9 mouse cellular contexts compared by ENCODE assay signal in the genomic region with DNA sequence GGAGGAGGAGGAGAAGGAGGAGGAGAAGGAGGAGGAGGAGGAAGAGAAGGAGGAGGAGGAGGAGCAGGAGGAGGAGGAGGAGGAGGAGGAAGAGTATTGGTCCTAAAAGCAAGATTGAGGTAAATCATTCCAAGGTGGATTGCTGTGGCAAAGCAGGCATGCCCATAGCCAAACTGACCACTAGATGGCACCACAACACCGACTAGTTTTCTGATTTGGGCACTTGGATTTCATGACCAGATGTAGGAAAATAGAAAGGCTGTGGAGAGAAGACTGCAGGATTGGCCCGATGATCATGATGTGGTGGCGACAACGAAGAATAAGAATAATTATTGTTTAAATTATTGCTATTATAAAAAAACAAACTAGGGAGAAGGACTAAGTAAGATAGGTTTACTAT.
DNase-seq lines count a peak whose midpoint lies in the region; ATAC-seq and TF ChIP-seq lines count a peak whose summit lies in the region.
"Had no signal": no experiment of that assay in that cellular context is flagged by ENCODE, and none has a peak within 500 bp of the region (broad histone marks: within the 10 kb centered on the region; RNA-seq: fewer than 3 reads in every experiment).

No protein-coding gene starts in this region.

- no peaks in the 10 kb centered on the region for H3K36me3 ChIP-seq in kidney, embryonic 14.5 days (ENCODE audit: control insufficient read depth, insufficient read depth, low read length)
- no peaks in the 10 kb centered on the region for H3K36me3 ChIP-seq in limb, embryonic 11.5 days (ENCODE audit: control insufficient read depth, insufficient read depth, low read length)
- H3K36me3 ChIP-seq: stomach, embryonic 15.5 days had no signal

- no peak overlapping the region for H3K9ac ChIP-seq in kidney, embryonic 14.5 days (ENCODE audit: low read depth, low read length)
- H3K9ac ChIP-seq in limb, embryonic 11.5 days (ENCODE audit: low read length): no peak overlapping the region
- H3K9ac ChIP-seq: stomach, embryonic 15.5 days had no signal

- 23% methylated on average over 4 of the region's 4 CpGs for WGBS in kidney, embryonic 14.5 days
- 31% methylated on average over 4 of the region's 4 CpGs for WGBS in limb, embryonic 11.5 days

- no peaks in the 10 kb centered on the region for H3K4me1 ChIP-seq in cortical plate, adult 2 months (ENCODE audit: control insufficient read depth, insufficient read depth, low read length)
- no peaks in the 10 kb centered on the region; the same call in 1 of the 2 replicates for H3K4me1 ChIP-seq in kidney, embryonic 14.5 days (ENCODE audit: control insufficient read depth, insufficient read depth, low read length)
- peaks cover 5% of the 10 kb centered on the region; the same call in 1 of the 2 replicates for H3K4me1 ChIP-seq in limb, embryonic 11.5 days (ENCODE audit: control insufficient read depth, insufficient read depth, low read length)
- H3K4me1 ChIP-seq: stomach, embryonic 15.5 days had no signal

- H3K27ac ChIP-seq in cortical plate, adult 2 months (ENCODE audit: insufficient read depth, low read length): no peak overlapping the region
- no peak overlapping the region for H3K27ac ChIP-seq in kidney, embryonic 14.5 days (ENCODE audit: low read depth, low read length)
- H3K27ac ChIP-seq in limb, embryonic 11.5 days (replicated peaks; ENCODE audit: low read depth, low read length): no peak overlapping the region
- H3K27ac ChIP-seq: stomach, embryonic 15.5 days had no signal

- no peaks in the 10 kb centered on the region for H3K27me3 ChIP-seq in kidney, embryonic 14.5 days (ENCODE audit: control insufficient read depth, insufficient read depth, low read length)
- no peaks in the 10 kb centered on the region for H3K27me3 ChIP-seq in limb, embryonic 11.5 days (ENCODE audit: control insufficient read depth, insufficient read depth, low read length)
- H3K27me3 ChIP-seq: stomach, embryonic 15.5 days had no signal

- DNase-seq in 416B (ENCODE audit: low read depth): peak; percentile 82
- DNase-seq in adrenal gland, adult 18-20 months (ENCODE audit: low spot score in 2 of 2): peak; percentile 78 to 84
- peak; percentile 67 to 82 for DNase-seq in gastrocnemius, postnatal 4 days (ENCODE audit: low spot score in 2 of 2)
- peak; percentile 93 for DNase-seq in limb, embryonic 11.5 days (ENCODE audit: low spot score)
- DNase-seq in natural killer cell, adult 2 months (ENCODE audit: low spot score in 2 of 2): peak; percentile 63 to 70
- DNase-seq in spleen, postnatal 4 days (ENCODE audit: low spot score in 2 of 2): peak; percentile 72 to 88

- H3K4me2 ChIP-seq in kidney, embryonic 14.5 days (replicated peaks; ENCODE audit: low read depth, low read length): no peak overlapping the region
- no peak overlapping the region for H3K4me2 ChIP-seq in limb, embryonic 11.5 days (ENCODE audit: low read depth, severe bottlenecking)
- H3K4me2 ChIP-seq: stomach, embryonic 15.5 days had no signal

- no peak overlapping the region for H3K4me3 ChIP-seq in cortical plate, adult 2 months (ENCODE audit: insufficient read depth, low read length)
- H3K4me3 ChIP-seq in kidney, embryonic 14.5 days (ENCODE audit: low read length): no peak overlapping the region
- H3K4me3 ChIP-seq in limb, embryonic 11.5 days (ENCODE audit: low read depth, low read length): no peak overlapping the region
- H3K4me3 ChIP-seq: stomach, embryonic 15.5 days had no signal

- no peak for TF ChIP-seq POLR2A in cortical plate, adult 2 months (IDR thresholded peaks at IDR 0.05; ENCODE audit: extremely low read depth, insufficient read depth, low read length)

- TF ChIP-seq CTCF in cortical plate, adult 2 months (IDR thresholded peaks at IDR 0.05; ENCODE audit: extremely low read depth, insufficient read depth, low read length): peak; percentile 94

- peak; percentile 57; the same call in 1 of the 2 replicates for ATAC-seq in kidney, embryonic 14.5 days (ENCODE audit: low FRiP score, low TSS enrichment)
- ATAC-seq in limb, embryonic 11.5 days (ENCODE audit: insufficient number of reproducible peaks, low FRiP score, low TSS enrichment, low read depth): no peak

- H3K9me3 ChIP-seq in kidney, embryonic 14.5 days (ENCODE audit: control insufficient read depth, low read length): no peaks in the 10 kb centered on the region
- no peaks in the 10 kb centered on the region for H3K9me3 ChIP-seq in limb, embryonic 11.5 days (ENCODE audit: control insufficient read depth, low read length)
- H3K9me3 ChIP-seq: stomach, embryonic 15.5 days had no signal
